Mouse (Mus musculus) heart, embryonic 10.5 days (tissue): ENCODE data around the gene Set. TPM values are rescaled to one million over a fixed set of nuclear protein-coding genes. Genes with fewer than 3 reads are reported as not detected.

Experiments used
- DNase-seq: peaks from one replicate; pipeline ENCODE4 v3.0.0-alpha.2; 2017; ENCODE audit warnings: low spot score
- H3K27ac ChIP-seq: fragments of 300-500 bp; sonication (generic); 2 replicates; pipeline ENCODE4 v1.5.1; 2016; ENCODE audit warnings: mild to moderate bottlenecking
- H3K27me3 ChIP-seq: fragments of 300-500 bp; sonication (generic); 2 replicates; pipeline ENCODE4 v1.6.1; 2016; ENCODE audit warnings: mild to moderate bottlenecking; ENCODE audit not compliant: poor library complexity, insufficient read depth, severe bottlenecking
- H3K36me3 ChIP-seq: fragments of 300-500 bp; sonication (generic); 2 replicates; pipeline ENCODE4 v1.6.1; 2016; ENCODE audit warnings: mild to moderate bottlenecking, moderate library complexity
- H3K4me1 ChIP-seq: fragments of 300-500 bp; sonication (generic); 2 replicates; pipeline ENCODE4 v1.6.1; 2016; ENCODE audit warnings: mild to moderate bottlenecking
- H3K4me3 ChIP-seq: fragments of 300-500 bp; sonication (generic); 2 replicates; pipeline ENCODE4 v1.5.1; 2016; ENCODE audit warnings: mild to moderate bottlenecking, moderate library complexity
- H3K9me3 ChIP-seq: fragments of 300-500 bp; sonication (generic); 2 replicates; pipeline ENCODE4 v1.6.1; 2016; ENCODE audit warnings: mild to moderate bottlenecking, moderate library complexity
- WGBS: fragments of 180-500 bp; shearing (Covaris S2); methylation state at CpG from one replicate; pipeline ENCODE4 v1.1.7; 2016; 5-methylcytosine and 5-hydroxymethylcytosine counted together
- polyA plus RNA-seq: library from polyadenylated mRNA; unstranded; fragments of >200 nt; fragmentation: Nextera tagmentation; extraction: Ambion mirVana; gene quantifications from 2 replicates; pipeline ENCODE4 v1.2.1, GENCODE M21; 2016

The Set gene
- polyA plus RNA-seq, 1 experiment from 2014 or later, result 570 TPM

DNA sequence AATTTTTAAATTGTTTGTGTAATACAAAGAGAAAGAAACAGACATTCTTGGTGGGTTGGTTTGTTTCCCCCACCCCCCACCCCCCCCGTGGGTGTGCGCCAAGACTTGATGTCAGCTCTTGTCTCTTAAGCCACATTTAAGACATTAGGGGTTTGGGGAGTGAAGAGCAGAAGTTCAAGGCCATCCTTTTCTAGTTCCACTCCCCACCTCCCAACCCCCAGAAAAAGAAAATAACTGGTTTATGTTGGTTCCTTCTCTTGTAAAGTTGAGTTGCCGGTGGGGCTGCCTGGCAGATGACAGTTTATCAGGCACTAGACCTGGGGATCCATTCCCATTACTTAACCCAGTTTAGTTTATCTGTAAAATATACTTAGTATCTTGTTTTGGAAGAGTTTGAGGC is 7.1 kb downstream of the Set start:
- H3K4me3 ChIP-seq, result peak overlapping the region; percentile 77

GRCm38 (mm10) chr2:30066046-30066901 is 9.1 kb downstream of the Set start:
- DNase-seq, result peak; percentile 98
- H3K9me3 ChIP-seq, result no peaks in the 10 kb centered on the region
- H3K27ac ChIP-seq, result peak overlapping the region; percentile 100
- H3K4me3 ChIP-seq, result peak overlapping the region; percentile 93
- no peaks in the 10 kb centered on the region for H3K27me3 ChIP-seq
- WGBS, result under 1% methylated on average over 80 of the region's 101 CpGs
- H3K4me1 ChIP-seq, result peaks cover 39% of the 10 kb centered on the region
- H3K36me3 ChIP-seq, result peaks cover 27% of the 10 kb centered on the region

More for the DNA sequence above, 7.1 kb downstream of the Set start:
- Histone ChIP-seq H3K36me3 (peaks cover 12% of the 10 kb centered on the region), H3K9me3 (no peaks in the 10 kb centered on the region), H3K4me1 (peaks cover 41% of the 10 kb centered on the region), H3K27me3 (no peaks in the 10 kb centered on the region), H3K27ac (peak overlapping the region; percentile 95)
- WGBS, result 36% methylated on average over 3 of the region's 3 CpGs
- DNase-seq, result no peak

DNA sequence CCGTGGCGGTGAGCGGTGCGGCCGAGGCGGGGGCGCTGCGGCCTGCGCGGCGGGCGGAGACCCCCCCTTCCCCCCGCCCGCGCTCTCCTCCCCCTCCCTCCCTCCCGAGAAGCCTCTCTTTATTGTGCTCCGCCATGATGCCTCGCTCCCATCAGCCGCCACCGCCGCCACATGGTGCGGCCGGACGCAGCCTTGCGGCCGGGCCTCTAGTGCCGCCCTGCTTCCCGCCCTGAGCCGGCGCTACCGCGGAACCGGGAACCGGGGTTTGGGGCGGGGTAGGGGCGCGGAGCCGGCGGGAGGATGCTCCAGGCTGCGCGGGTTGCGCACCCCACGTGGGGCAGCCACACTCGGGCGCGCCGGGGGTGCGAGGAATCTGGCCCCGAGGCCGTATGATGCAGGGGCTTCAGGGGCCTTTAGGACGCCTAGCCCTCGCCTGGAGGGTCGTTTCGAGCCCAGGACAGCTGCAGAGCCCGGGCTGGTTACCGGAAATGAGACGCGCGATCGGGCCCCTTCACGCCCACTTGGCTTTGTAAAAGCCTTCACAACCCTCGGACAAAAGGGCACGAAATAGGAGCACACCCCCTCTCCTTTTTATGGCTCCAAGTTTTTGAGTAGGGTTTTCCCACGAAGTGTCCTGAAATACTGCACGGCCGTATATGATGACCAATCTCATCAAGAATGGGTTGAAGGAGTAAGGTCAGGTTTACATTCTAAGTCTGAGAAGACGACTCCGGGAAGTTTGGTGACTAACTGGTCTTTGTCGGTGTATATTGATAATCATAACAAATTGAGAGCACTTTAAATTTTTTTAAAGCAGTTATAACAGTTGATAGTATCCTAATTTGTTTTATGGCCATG is 10.1 kb downstream of the Set start:
- H3K27ac ChIP-seq, result peak overlapping the region; percentile 100
- H3K36me3 ChIP-seq, result peaks cover 30% of the 10 kb centered on the region
- DNase-seq, result no peak
- H3K4me1 ChIP-seq, result peaks cover 33% of the 10 kb centered on the region
- peak overlapping the region; percentile 93 for H3K4me3 ChIP-seq
- H3K9me3 ChIP-seq, result no peaks in the 10 kb centered on the region
- under 1% methylated on average over 62 of the region's 69 CpGs for WGBS
- no peaks in the 10 kb centered on the region for H3K27me3 ChIP-seq

DNA sequence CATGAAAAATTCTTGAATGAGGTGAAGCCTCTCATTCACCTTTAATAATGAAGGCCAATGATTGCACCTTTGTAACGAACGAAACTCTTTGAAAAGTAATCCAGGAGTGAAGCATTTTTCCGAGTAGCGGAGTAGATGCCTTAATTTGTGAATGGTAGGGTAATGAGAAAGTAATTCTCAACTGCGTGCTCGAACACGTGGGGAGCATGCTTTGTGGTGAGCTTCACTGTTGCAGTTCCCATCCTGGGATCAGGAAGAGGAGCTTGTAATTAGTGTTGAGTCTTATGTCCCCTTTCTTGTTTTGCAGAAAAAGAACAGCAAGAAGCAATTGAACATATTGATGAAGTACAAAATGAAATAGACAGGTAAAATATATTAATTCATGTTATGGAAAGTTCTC is 10.8 kb downstream of the Set start:
- Histone ChIP-seq H3K27ac (peak overlapping the region; percentile 100), H3K36me3 (peaks cover 37% of the 10 kb centered on the region), H3K4me3 (peak overlapping the region; percentile 93), H3K9me3 (no peaks in the 10 kb centered on the region), H3K27me3 (no peaks in the 10 kb centered on the region), H3K4me1 (peaks cover 33% of the 10 kb centered on the region)
- no peak for DNase-seq
- 55% methylated on average over 7 of the region's 7 CpGs for WGBS

GRCm38 (mm10) chr2:30072875-30073274 is 15.7 kb downstream of the Set start:
- Histone ChIP-seq H3K27me3 (no peaks in the 10 kb centered on the region), H3K4me3 (no peak overlapping the region), H3K36me3 (peaks cover 47% of the 10 kb centered on the region), H3K9me3 (no peaks in the 10 kb centered on the region), H3K4me1 (peaks cover 10% of the 10 kb centered on the region), H3K27ac (no peak overlapping the region)
- no peak for DNase-seq
- 77% methylated on average over 7 of the region's 7 CpGs for WGBS

DNA sequence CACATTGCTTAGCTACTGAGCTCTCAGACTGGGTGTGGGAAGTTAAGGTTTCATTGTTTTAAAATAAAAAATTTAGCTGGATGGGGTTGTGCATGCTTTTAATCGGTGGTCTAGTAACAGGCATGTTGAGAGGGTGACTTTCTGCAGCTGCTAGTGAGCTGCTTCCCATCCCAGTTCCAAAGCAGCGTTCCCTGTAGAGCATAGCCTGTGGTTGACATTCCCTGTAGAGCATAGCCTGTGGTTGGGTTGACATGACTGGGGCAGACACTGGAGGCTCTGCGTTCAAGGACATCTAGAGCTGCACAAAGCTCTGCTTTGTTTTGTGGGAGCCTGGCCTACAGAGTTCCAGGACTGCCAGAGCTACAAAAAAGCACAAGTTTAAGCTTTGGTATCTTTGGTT is 16.1 kb downstream of the Set start:
- no peak for DNase-seq
- Histone ChIP-seq H3K9me3 (no peaks in the 10 kb centered on the region), H3K27ac (no peak overlapping the region), H3K36me3 (peaks cover 44% of the 10 kb centered on the region), H3K27me3 (no peaks in the 10 kb centered on the region), H3K4me3 (no peak overlapping the region), H3K4me1 (peaks cover 10% of the 10 kb centered on the region)
- WGBS, result 79% methylated on average over 3 of the region's 3 CpGs

DNA sequence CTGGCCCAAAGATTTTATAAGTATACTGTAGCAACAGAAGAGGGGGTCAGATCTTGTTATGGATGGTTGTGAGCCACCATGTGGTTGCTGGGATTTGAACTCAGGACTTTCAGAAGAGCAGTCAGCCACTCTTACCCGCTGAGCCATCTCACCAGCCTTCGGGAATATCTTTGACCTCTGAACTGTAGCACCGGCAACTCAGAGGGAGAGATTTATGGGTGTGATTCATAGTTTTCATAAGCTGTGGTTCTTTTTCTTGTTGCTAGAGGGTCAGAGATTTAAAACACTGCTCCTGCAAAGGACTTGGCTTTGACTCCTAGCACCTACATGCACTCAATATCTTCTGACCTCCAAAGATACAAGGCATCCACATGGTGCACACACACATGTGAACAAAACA is 18.4 kb downstream of the Set start:
- H3K36me3 ChIP-seq, result peaks cover 26% of the 10 kb centered on the region
- no peak overlapping the region for H3K4me3 ChIP-seq
- DNase-seq, result no peak
- no peaks in the 10 kb centered on the region for H3K9me3 ChIP-seq
- peaks cover 31% of the 10 kb centered on the region for H3K4me1 ChIP-seq
- H3K27ac ChIP-seq, result no peak overlapping the region
- 84% methylated on average over 3 of the region's 3 CpGs for WGBS
- no peaks in the 10 kb centered on the region for H3K27me3 ChIP-seq

DNA sequence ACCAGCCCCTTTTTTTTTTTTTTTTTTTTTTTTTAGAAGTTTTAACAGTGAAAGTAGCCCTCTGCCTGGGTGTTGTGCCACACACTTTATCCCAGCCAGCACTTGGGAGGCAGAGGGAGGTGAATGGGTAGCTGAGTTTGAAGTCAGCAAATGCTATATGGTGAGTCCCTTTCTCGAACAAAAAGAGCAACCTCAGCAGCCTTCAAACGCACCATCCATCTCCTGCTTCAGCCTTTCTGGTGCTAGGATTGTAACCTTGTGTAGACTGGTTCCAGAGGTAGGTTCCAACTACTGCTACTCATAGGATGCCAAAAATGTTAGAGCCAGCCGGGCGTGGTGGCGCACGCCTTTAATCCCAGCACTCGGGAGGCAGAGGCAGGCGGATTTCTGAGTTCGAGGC is 19.3 kb downstream of the Set start:
- Histone ChIP-seq H3K4me3 (no peak overlapping the region), H3K4me1 (peaks cover 31% of the 10 kb centered on the region), H3K36me3 (peaks cover 32% of the 10 kb centered on the region), H3K27me3 (no peaks in the 10 kb centered on the region), H3K27ac (no peak overlapping the region), H3K9me3 (no peaks in the 10 kb centered on the region)
- WGBS, result 91% methylated on average over 9 of the region's 9 CpGs
- no peak for DNase-seq

DNA sequence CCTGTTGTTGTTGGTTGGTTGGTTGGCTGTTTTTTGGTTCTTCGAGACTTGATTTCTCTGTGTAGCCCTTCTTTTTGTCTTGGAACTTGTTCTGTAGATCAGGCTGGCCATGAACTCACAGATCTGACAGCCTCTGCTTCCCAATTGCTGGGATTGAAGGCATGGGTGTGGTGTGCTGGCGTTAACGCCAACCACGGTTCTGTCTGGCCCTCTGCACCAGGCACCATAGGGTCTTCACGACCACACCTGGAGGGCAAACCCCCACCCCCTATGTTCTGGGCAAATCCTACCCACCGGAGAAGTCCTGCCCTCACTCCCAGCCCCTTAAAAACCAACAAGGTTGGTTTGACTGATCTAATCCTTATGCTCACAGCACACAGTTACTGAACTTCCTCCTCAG is 19.8 kb downstream of the Set start:
- peaks cover 33% of the 10 kb centered on the region for H3K36me3 ChIP-seq
- H3K27me3 ChIP-seq, result no peaks in the 10 kb centered on the region
- DNase-seq, result no peak
- WGBS, result 62% methylated on average over 6 of the region's 6 CpGs
- H3K9me3 ChIP-seq, result no peaks in the 10 kb centered on the region
- H3K4me3 ChIP-seq, result peak overlapping the region; percentile 71
- peaks cover 31% of the 10 kb centered on the region for H3K4me1 ChIP-seq
- peak overlapping the region; percentile 90; the same call in 1 of the 2 replicates for H3K27ac ChIP-seq

DNA sequence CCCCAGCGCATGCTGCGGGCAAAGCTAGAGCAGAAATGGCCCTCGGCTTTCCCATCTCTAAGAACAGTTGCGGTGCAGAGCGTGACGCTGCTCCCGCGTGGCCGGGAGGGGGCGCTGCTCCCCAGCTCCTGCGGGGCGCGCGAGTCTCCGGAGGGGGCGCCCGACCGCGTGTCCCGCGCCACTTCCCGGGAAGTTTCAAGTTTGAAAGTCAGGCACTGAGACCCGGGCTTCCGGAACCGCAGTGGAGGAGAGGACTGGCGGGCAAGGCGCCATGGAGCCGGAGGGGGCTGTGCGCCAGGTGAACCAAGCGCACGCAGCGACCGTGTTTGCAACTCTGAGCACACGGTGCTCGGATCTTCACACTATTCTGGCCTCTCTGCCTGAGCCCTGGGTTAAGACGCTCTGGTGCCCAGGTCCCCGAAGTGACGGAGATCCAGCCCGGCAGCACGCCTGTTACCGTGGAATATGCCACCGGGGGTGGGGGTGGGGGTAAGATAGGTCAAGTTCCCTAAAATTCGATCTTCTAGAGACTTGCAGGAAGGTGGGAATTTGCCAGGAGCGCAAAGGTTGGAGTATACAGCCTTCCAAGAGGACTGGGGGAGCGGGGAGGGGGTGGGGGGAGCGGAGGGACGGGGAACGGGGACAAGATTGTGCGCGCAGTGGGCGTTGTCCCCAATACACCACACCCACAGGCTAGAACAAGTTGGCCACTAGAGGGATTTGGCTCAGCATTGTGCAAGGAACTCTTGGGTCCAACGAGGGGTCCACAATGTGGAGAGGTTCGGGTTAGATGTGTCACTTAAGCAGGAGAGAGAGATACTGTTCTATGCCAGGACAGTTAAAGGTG is 20.5 kb downstream of the Set start, which contains the start of gene Pkn3:
TSS of gene Pkn3 (plus strand) at position 183 of the 847 bp plus-strand sequence.
- Histone ChIP-seq H3K27me3 (no peaks in the 10 kb centered on the region), H3K9me3 (no peaks in the 10 kb centered on the region), H3K27ac (peak within 1 kb of the TSS; percentile 90), H3K4me3 (peak within 1 kb of the TSS; percentile 71), H3K36me3 (peaks cover 29% of the 10 kb centered on the region), H3K4me1 (peaks cover 31% of the 10 kb centered on the region)
- 1% methylated on average over 53 of the region's 53 CpGs for WGBS
- peak; percentile 92 for DNase-seq

- Histone ChIP-seq H3K27ac (peak overlapping the region; percentile 90), H3K36me3 (peaks cover 26% of the 10 kb centered on the region), H3K4me1 (peaks cover 31% of the 10 kb centered on the region), H3K9me3 (no peaks in the 10 kb centered on the region), H3K27me3 (no peaks in the 10 kb centered on the region), H3K4me3 (peak overlapping the region; percentile 71)
- 17% methylated on average over 10 of the region's 10 CpGs for WGBS
- no peak for DNase-seq
These were observed 21.2 kb downstream of the Set start for GRCm38 (mm10) chr2:30078349-30078712.

DNA sequence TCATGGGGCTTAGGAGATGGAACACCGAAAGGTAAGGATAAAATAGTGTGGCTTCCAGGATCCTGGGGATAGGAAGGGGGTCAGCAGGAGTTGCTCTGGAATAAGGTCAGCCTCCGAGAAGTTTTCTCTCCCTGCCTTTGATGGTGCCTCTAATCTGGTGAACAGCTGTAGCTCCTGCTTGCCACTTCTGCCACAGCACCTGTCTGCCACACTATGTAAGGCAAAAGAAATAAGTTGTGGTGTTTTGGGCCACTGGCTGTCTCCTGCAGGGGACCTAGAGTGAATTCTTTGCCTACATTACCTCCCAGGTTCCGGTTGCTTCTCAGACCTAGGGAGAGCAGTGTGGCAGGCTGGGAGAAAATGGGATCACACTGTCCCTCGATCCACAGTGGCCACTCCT is 21.6 kb downstream of the Set start:
- no peak for DNase-seq
- WGBS, result 62% methylated on average over 4 of the region's 4 CpGs
- H3K4me3 ChIP-seq, result peak overlapping the region; percentile 71
- H3K27me3 ChIP-seq, result no peaks in the 10 kb centered on the region
- H3K4me1 ChIP-seq, result peaks cover 31% of the 10 kb centered on the region
- no peaks in the 10 kb centered on the region for H3K9me3 ChIP-seq
- H3K36me3 ChIP-seq, result peaks cover 23% of the 10 kb centered on the region
- peak overlapping the region; percentile 90 for H3K27ac ChIP-seq
